Mouse (Mus musculus) urinary bladder, postnatal 25 days (tissue): Measurements from ENCODE around the gene Paics.
"Not testable (repeated sequence)": the region's sequence is repeated elsewhere in the genome, so short reads cannot be mapped to it uniquely, and the experiment has no call there.

ENCODE experiments used
- DNase-seq: peaks from one replicate; pipeline ENCODE4 v3.0.0; 2022; ENCODE audit warnings: low spot score

Paics gene

DNA sequence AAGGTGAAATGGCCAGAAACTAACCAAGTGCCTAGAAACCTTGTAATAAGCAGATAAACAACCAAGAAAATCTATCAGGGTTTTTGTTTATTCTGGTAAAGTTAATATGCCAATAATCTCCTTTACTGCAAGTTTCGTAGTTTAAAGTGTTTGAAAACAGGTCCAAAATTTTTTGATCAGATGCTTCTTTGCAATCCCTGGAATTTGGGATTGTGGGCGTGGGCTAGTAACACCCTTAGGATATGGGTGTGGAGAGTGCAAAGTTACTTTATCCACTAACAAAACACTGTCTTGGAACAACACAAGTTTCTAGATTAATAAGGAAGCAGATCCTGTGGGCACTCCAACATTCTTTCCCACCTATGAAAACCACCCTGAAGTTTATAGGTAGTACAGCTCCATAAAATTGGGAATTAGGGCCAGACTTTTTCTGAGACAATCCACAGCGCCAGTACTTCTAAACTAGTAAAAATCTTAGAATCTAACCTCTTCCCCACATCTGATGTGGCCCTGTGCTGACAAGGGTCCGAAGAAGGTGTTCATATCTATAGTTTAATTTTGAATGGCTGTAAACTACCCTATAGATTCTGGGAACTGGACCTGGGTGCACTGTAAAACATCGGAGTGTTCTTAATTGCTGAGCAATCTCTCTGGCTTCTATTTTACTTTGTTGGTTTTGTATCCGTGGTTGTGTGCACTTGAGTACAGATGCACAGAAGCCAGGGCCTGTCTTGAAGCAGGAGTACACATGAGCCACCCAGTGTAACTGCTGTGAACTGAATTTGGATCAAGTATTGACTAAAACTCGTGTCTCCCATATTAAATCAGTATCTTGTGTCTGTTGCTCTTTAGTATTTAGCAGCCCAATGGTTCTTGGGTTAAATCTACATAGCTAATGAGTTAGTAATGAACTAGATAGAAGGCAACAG is 1.3 kb downstream of the Paics start:
- no peak for DNase-seq

- no peak for DNase-seq
Measured at GRCm38 (mm10) chr5:76953794-76954193, 2.7 kb downstream of the Paics start.

- DNase-seq, result no peak
Measured at GRCm38 (mm10) chr5:76954271-76954900, 3.3 kb downstream of the Paics start.

DNA sequence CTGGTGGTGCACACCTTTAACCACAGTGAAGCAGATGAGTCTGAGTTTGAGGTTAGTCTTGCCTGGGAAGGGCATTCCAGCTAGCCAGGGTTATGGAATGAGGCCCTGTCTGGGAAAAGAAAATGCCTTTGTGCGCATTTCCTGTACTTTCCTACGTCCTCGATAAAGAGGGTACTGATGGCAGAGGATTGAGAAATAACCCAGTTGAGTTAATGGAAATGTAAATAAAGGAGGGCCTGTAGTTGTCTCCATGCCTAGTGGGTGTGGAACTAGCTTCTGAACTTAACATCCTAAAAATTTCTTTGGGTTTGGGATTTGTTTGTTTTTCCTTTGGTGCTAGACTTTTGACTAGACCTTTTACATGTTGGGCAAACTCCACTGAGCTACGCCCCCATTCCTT is 4.4 kb downstream of the Paics start:
- no peak for DNase-seq

DNA sequence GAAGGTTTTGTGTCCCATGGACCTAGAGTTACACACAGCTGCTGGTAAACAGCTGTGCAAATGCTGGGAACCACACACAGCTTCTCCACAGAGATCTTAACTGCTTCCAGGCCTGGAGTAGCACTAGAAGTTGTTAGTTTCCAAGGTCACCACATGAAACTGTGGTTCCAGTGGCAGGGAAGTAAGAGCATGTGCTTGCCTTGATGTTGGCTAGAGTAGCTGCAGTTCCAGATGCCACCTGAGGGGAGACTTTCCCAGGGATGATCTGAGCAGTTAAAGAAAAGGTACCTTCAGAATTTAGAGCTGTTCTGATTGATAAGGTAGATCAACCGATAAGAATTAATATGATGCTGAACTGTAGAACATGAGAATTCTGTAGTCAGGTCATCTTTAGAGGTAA is 6.8 kb downstream of the Paics start:
- no peak for DNase-seq

- DNase-seq, result no peak
Measured at GRCm38 (mm10) chr5:76959587-76959986, 8.5 kb downstream of the Paics start.

GRCm38 (mm10) chr5:76962545-76962944 is 11.4 kb downstream of the Paics start:
- no peak for DNase-seq

- DNase-seq, result no peak
Measured at GRCm38 (mm10) chr5:76964651-76965050, 13.5 kb downstream of the Paics start.

- DNase-seq, result no peak
Measured at GRCm38 (mm10) chr5:76969250-76969649, 18.1 kb downstream of the Paics start.

GRCm38 (mm10) chr5:76971115-76971514 is 20.0 kb downstream of the Paics start:
- DNase-seq, result not testable (repeated sequence)

- no peak for DNase-seq
Measured at GRCm38 (mm10) chr5:76973488-76973887, 22.4 kb downstream of the Paics start.

- no peak for DNase-seq
Measured at GRCm38 (mm10) chr5:76974207-76974553, 23.1 kb downstream of the Paics start.

GRCm38 (mm10) chr5:76974554-76975285 is 23.6 kb downstream of the Paics start, which contains the start of gene Srp72:
Gene Srp72, plus strand, starts transcription at chr5:76974683.
- peak; percentile 82 for DNase-seq

DNA sequence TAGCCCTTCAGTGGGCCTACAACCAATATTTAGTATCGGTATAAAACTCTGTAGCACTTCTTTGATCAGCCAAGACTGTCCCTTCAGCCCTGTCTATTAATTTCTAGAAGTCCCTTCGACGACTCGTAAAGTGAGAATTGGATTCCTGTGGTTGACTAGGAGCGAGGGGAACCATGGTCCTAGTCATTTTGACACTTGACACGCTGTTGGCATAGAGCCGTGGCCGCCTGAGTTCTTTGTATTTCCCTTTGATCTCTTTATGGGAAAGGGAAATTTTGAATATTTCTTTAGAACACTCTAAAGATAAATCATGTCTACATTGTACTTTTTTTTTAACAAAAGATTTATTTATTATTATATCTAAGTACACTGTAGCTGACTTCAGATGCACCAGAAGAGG is 24.6 kb downstream of the Paics start:
- DNase-seq, result no peak

GRCm38 (mm10) chr5:76984015-76984414 is 32.9 kb downstream of the Paics start:
- DNase-seq, result no peak

GRCm38 (mm10) chr5:76990789-76991188 is 39.7 kb downstream of the Paics start:
- no peak for DNase-seq

DNA sequence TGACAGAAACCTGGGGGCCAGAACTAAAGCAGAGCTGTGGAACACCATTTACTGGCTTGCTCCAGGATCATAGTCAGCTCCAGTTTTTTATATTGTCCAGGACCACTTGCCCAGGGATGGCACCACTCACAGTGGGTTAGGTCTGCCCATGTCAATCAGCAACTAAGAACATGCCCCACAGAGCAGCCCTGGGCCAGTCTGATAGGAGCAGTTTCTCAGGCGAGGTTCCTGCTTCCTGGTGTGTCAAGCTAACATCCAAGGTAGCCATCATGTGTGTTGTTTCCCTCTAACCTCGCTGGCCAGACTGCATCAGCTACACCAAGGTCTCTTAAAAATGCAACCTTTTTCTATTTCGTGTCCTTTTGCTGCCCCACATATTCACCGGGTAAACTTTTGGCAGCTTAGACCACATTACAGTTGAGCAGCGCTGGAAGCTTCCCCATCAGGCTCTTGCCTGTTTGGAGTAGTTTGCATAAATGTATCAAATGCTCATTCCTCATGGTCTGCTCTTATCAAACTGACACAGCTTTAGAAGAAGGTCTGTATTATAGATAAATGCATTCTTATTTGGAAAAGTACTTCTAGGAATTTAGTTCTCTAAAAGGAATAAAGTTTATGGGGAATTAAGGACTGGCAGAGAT is 42.2 kb downstream of the Paics start:
- no peak for DNase-seq

DNA sequence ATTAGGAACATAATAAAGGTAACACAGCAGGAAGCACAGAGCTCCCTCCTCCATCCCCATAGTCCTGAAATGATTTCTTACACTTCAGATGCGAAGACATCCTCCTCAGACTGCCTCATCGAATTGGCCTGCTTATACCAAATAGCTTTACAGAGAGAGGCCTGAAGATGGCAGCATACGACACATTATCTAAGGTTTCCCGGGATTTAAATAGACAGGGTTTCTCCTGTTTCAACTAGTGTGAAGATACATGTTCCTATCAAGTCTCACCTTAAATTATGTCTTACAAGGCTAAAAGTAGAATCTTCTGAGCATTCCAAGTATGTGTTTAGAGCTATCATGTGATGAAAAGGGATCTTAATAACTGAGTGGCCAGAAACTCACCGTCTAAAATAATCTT is 47.3 kb downstream of the Paics start:
- no peak for DNase-seq

- no peak for DNase-seq
Measured at GRCm38 (mm10) chr5:77001192-77001591, 50.1 kb downstream of the Paics start.

GRCm38 (mm10) chr5:77004051-77004821 is 53.1 kb downstream of the Paics start, which contains the start of gene Arl9:
Gene Arl9, plus strand, starts transcription at chr5:77004055.
- no peak for DNase-seq

- no peak for DNase-seq
Measured at GRCm38 (mm10) chr5:77010352-77010751, 59.2 kb downstream of the Paics start.
